In the genomic region with DNA sequence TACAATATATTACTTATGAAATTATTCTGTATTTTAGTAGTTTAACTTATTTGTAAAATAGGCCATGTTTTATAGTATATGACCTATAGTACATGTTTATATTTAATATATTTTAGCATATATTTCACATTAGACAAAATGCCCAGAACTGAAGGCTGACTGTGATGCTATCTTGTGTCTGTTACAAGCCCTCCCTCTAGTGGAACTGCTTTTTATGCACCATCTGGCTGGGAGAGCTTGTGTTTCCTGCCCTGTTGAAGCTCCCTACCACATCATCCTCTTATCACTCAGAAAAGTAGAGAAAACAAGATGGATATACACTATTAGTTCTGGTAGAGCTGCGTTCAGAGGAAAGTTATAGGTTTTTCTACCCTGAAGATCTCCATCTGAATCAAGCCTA, we compare ENCODE assay signal across 12 mouse cellular contexts.
A peak's percentile ranks its signal among the peaks of the same experiment; 100 is the strongest.
DNase-seq lines count a peak whose midpoint lies in the region; ATAC-seq and TF ChIP-seq lines count a peak whose summit lies in the region.
"Had no signal": no experiment of that assay in that cellular context is flagged by ENCODE, and none has a peak within 500 bp of the region (broad histone marks: within the 10 kb centered on the region; RNA-seq: fewer than 3 reads in every experiment).

No protein-coding gene starts in this region.

- no peaks in the 10 kb centered on the region for H3K36me3 ChIP-seq in forebrain, embryonic 14.5 days (ENCODE audit: control insufficient read depth, insufficient read depth, low read length)
- H3K36me3 ChIP-seq in forebrain, embryonic 13.5 days (ENCODE audit: poor library complexity, severe bottlenecking): no peaks in the 10 kb centered on the region
- H3K36me3 ChIP-seq: embryonic facial prominence, embryonic 13.5 days; liver, embryonic 13.5 days had no signal

- no peak for ATAC-seq in forebrain, embryonic 14.5 days
- ATAC-seq in forebrain, embryonic 13.5 days: no peak
- no peak for ATAC-seq in megakaryocyte-erythroid progenitor cell, adult 5-6 weeks (replicated peaks; ENCODE audit: low FRiP score, low TSS enrichment, poor library complexity, severe bottlenecking)
- ATAC-seq: Patski had no signal

- H3K27ac ChIP-seq in forebrain, embryonic 14.5 days (ENCODE audit: low read depth, low read length): no peak overlapping the region
- H3K27ac ChIP-seq in forebrain, embryonic 13.5 days: no peak overlapping the region
- H3K27ac ChIP-seq in left cerebral cortex, adult 2 months: no peak overlapping the region
- H3K27ac ChIP-seq: embryonic facial prominence, embryonic 13.5 days; liver, embryonic 13.5 days had no signal

- no peak overlapping the region for H3K4me2 ChIP-seq in forebrain, embryonic 14.5 days (ENCODE audit: low read length)
- no peak overlapping the region for H3K4me2 ChIP-seq in forebrain, embryonic 13.5 days
- H3K4me2 ChIP-seq: embryonic facial prominence, embryonic 13.5 days; liver, embryonic 13.5 days had no signal

- H3K4me1 ChIP-seq in forebrain, embryonic 14.5 days (ENCODE audit: control insufficient read depth, insufficient read depth, low read length): no peaks in the 10 kb centered on the region
- H3K4me1 ChIP-seq in forebrain, embryonic 13.5 days: no peaks in the 10 kb centered on the region
- H3K4me1 ChIP-seq: embryonic facial prominence, embryonic 13.5 days; liver, embryonic 13.5 days had no signal

- no peaks in the 10 kb centered on the region for H3K27me3 ChIP-seq in forebrain, embryonic 14.5 days (replicated peaks; ENCODE audit: control insufficient read depth, insufficient read depth, low read length)
- no peaks in the 10 kb centered on the region for H3K27me3 ChIP-seq in forebrain, embryonic 13.5 days
- H3K27me3 ChIP-seq: embryonic facial prominence, embryonic 13.5 days; liver, embryonic 13.5 days; Patski had no signal

- intact Hi-C loops in left cerebral cortex, adult 2 months (cut with DNase I): no loop called here

- no peak overlapping the region for H3K9ac ChIP-seq in forebrain, embryonic 14.5 days (ENCODE audit: low read length)
- H3K9ac ChIP-seq in forebrain, embryonic 13.5 days: no peak overlapping the region
- H3K9ac ChIP-seq: embryonic facial prominence, embryonic 13.5 days; liver, embryonic 13.5 days had no signal

- 54% methylated on average over 1 of the region's 1 CpGs for WGBS in forebrain, embryonic 14.5 days
- 75% methylated on average over 1 of the region's 1 CpGs for WGBS in forebrain, embryonic 13.5 days

- peak; percentile 27 for DNase-seq in forebrain, embryonic 14.5 days (ENCODE audit: low spot score)
- peak in 1 of 2 experiments; percentile 14 for DNase-seq in left cerebral cortex, adult 2 months (ENCODE audit: extremely low spot score in 1 of 2, low spot score in 2 of 2)
- DNase-seq in left cerebral cortex, adult 8-10 months (ENCODE audit: low spot score in 2 of 2): no peak
- DNase-seq in A20 (ENCODE audit: low read depth, low spot score): peak; percentile 57
- DNase-seq in embryo, embryonic 11 days: peak; percentile 5
- DNase-seq in gastrocnemius, postnatal 10 days: no peak
- DNase-seq: adrenal gland, postnatal 14 days; liver, embryonic 13.5 days had no signal

- TF ChIP-seq CTCF in left cerebral cortex, adult 2 months (IDR thresholded peaks at IDR 0.05): peak; percentile 64

- H3K9me3 ChIP-seq in forebrain, embryonic 14.5 days (replicated peaks; ENCODE audit: control insufficient read depth, low read length): no peaks in the 10 kb centered on the region
- H3K9me3 ChIP-seq in forebrain, embryonic 13.5 days (replicated peaks): no peaks in the 10 kb centered on the region
- H3K9me3 ChIP-seq: embryonic facial prominence, embryonic 13.5 days; liver, embryonic 13.5 days had no signal

- no peak overlapping the region for H3K4me3 ChIP-seq in forebrain, embryonic 14.5 days (ENCODE audit: low read depth, low read length)
- no peak overlapping the region for H3K4me3 ChIP-seq in forebrain, embryonic 13.5 days
- no peak overlapping the region for H3K4me3 ChIP-seq in left cerebral cortex, adult 2 months
- H3K4me3 ChIP-seq: embryonic facial prominence, embryonic 13.5 days; liver, embryonic 13.5 days had no signal

Comparison
In these comparisons a context has a peak if more than half of its experiments do, and no peak if none do; other contexts are left out.
1. DNase-seq: peak in forebrain, embryonic 14.5 days (single experiment), A20 (single experiment) and embryo, embryonic 11 days (single experiment); none in left cerebral cortex, adult 8-10 months (0 of 2) and gastrocnemius, postnatal 10 days (single experiment).